Mouse (Mus musculus) kidney, adult 9 months (tissue): ENCODE results near the gene Hoxb3.

Source experiments
- DNase-seq: peaks from one replicate; pipeline ENCODE4 v3.0.0; 2022

The Hoxb3 gene

GRCm38 (mm10) chr11:96319071-96319902 is 3.8 kb upstream of the Hoxb3 start:
- DNase-seq, result peak; percentile 70

GRCm38 (mm10) chr11:96319910-96320309 is 3.2 kb upstream of the Hoxb3 start:
- DNase-seq, result peak; percentile 72

GRCm38 (mm10) chr11:96320688-96321087 is 2.4 kb upstream of the Hoxb3 start:
- peak; percentile 34 for DNase-seq

GRCm38 (mm10) chr11:96321846-96322245 is 1.3 kb upstream of the Hoxb3 start:
- no peak for DNase-seq

- no peak for DNase-seq
Observed at GRCm38 (mm10) chr11:96322738-96323137, 388 bp upstream of the Hoxb3 start.

GRCm38 (mm10) chr11:96324125-96324524 is 999 bp downstream of the Hoxb3 start:
- peak; percentile 40 for DNase-seq

DNA sequence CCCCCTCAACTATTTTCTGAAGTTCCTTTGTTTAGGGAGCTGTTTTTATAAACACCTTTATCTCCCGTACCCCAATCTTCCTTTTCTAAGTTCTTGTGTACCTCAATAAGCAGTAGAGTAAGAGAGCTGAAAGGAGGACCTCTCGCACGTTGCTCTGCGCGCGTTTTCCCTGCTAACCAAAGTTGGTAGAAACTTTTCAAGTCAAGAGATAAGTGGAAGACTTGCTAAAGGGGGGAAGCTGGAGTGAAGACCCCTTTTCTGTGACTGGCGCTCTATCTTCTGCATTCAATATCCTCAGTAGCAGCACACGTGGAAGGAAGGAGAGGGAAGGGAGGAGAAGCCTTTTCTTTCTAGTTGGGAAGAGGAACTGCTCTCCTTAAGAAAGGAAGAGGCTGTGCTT is 1.8 kb downstream of the Hoxb3 start:
- no peak for DNase-seq

DNA sequence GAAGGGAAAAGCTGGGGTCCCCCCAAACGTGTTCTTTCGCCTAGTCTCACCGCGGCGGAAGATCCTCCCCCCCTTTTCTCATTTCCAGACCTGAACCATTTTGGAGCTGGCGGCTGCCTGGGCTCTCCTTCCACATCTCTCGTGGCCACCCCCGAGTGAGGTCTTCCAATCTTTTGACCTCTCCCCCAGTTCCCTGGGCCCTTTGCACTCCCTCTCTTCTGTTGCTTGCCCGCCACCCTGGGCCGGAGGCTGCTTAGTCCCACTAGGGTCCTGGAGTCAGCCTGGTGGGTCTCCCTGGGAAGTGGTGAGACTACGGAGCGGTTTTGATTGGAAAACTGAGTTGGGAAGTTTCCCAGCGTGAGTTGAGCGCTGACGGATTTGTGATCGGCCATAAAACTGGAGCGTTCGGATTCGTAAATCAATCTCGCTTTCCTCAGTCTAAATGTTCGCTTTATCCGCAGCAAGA is 2.7 kb downstream of the Hoxb3 start:
- no peak for DNase-seq

GRCm38 (mm10) chr11:96326705-96327104 is 3.6 kb downstream of the Hoxb3 start:
- no peak for DNase-seq

GRCm38 (mm10) chr11:96327122-96327521 is 4.0 kb downstream of the Hoxb3 start:
- no peak for DNase-seq

- DNase-seq, result no peak
Observed at GRCm38 (mm10) chr11:96327750-96328149, 4.6 kb downstream of the Hoxb3 start.

- DNase-seq, result no peak
Observed at GRCm38 (mm10) chr11:96328605-96329004, 5.5 kb downstream of the Hoxb3 start.

DNA sequence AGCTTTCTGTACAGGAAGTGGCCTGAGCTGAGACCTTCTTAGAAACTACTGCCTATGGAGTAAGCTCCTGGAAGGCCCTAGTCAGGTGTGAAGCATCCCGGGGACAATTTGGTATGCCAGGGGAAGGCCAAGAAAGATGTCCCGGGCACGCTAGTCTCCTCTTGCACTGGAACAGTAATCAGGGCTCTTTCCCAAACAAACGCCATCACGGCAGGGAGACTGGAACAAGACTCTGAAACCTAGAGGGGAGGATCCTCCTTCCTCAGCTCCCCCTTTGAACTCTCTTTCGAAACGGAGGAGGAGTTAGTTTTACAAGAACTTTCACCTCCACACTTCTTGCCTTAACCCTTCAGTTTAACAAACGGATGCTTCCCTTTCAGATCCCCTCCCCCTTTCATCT is 9.0 kb downstream of the Hoxb3 start:
- peak; percentile 36 for DNase-seq

DNA sequence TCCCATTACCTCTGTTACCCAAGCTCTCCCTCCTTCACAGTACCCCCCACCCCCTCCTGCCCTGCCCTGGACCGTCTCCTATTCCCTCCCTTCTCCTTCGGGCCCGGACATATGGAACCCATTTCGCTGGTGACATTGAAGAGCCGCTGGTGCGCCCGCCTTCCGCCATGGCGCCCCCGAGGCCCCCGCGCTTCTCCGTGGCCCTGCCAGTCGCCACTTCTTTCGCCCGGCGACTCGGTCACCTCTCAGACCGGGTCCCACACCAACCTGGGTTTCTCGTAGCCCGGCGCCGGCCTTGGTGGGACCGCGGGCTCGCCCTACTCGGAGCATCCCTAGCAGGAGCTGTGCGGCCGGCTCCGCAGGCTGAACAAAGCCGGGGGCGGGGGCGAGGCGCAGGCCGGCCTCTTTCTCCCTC is 9.5 kb downstream of the Hoxb3 start:
- DNase-seq, result no peak

DNA sequence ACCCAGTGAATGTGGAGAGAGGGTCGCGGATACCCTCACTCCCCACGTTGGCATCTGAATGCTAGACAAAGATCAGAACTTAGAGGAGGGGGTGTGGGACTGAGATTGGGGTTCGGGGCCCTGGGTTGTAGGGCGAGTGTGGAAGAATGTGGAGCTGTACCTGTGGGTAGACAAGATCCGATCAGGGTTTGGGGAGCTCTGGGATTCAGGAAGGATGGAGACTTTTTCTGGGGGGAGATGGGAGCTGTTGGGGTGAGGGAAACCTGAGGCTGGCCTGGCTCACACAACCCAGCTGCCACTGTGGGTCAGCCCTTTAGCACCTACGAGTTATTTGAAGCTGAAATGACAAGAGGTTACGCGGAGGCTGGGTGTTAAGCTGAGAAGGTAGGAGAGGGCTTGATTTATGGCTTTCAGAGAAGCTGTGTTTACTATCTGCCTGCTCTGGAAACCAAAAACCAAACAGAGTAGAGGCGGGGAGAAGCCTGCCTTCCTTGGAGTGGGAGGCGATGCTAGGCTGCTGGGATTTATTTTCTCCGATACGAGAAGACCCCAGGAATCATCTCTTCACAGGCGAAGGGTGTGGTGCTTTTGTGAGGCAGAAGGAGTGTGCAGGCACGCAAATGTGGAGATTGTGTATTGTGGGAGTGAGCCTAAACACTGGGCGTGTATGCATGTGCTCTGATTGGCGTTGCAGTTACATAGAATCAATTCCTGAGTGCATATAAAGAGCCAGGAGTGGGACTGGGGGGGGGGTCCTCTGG is 10.3 kb downstream of the Hoxb3 start:
- no peak for DNase-seq

DNA sequence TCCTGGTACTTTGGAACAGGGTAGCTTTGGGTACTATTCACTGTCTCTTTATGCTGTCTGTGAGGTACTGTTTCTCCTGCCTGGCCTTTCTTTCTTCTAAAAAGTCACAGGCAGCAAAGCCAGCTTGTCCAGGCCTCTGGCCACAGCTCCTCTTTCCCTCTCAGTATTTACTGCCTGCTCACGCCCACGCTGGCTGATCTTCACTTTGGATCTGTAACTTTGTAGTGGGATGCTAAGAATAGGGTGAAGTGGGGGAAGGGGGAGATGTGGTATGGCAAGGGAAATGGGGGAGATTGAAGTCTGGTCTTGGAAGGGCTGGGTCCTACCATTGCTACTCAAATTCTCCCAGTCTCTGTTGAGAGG is 10.9 kb downstream of the Hoxb3 start:
- no peak for DNase-seq

- DNase-seq, result peak; percentile 55
Observed at GRCm38 (mm10) chr11:96334998-96335397, 11.9 kb downstream of the Hoxb3 start.

- peak; percentile 78 for DNase-seq
Observed at GRCm38 (mm10) chr11:96336597-96336996, 13.5 kb downstream of the Hoxb3 start.

DNA sequence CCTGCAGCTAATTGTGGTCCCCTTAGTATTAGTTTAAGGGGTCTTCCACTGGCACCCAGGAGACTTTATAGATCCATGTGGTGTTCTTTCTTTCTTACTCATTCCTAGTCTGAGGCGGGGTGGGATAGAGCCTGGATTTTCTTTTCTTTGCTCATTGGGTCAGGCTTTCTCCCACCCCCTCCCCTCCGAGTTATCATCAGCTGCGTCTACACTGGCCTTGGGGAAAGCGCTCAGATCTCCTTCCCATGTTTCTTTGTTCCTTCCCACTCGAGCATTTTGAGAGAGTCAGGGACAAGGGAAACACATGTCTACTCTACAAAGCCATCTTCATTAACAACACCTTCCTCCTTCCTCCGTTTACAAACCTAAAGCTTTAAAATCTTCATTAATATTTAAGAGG is 13.9 kb downstream of the Hoxb3 start:
- DNase-seq, result no peak

DNA sequence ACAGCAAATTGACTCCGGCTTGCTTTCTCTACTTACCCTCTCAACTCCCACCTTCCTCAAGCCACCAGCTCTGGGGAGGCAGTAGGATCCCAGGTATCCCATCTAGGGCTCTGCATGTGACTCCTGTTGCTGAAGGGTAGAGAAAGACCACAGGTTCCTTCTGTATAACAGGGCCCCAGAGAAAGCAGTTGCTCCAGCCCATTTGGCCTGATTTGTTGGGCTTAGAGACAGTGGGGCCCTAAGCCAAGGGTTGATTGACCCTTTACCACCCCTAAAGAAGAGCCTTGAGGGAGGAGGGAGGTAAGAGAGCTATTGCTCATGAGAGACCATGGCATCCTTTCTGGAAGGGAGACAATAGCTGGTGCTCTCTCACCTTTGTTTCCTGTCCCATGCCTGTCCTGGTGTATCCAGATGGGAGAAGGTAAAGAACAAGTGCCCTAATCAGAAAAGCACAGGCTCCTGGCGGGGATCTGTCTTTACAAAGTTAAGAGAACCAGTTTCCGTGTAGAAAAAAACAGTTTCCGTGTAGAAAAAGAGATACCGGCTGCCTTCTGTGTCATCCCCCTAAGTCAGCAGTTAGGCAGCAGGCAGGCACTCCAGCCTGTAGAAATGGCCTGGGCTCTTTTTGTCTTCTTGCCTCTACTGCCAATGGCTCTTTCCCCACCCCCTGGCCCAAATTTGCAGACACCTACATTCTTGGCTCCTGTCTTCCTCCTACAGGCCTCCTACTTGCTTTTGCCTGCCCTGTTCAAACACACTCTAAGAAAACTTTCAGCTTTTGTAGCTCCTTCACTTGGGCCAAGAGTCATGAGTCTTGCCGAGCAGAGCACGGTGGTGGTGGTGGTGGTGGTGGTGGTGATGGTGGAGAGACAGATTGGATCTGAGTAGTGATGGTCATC is 16.1 kb downstream of the Hoxb3 start:
- DNase-seq, result no peak

- DNase-seq, result peak; percentile 55
Observed at GRCm38 (mm10) chr11:96340698-96341365, 17.7 kb downstream of the Hoxb3 start.
